Mouse (Mus musculus) neutrophil, adult 83 days (primary cell): ENCODE results near the gene Adi1. TPM values are rescaled to one million over a fixed set of nuclear protein-coding genes. Genes with fewer than 3 reads are reported as not detected.

ENCODE experiments used
- total RNA-seq, 2 experiments: library from RNA; stranded (reverse); gene quantifications; one replicate each; pipeline ENCODE4 v1.2.4; 2023

Gene Adi1
- total RNA-seq, result 10 to 100 TPM in 1 of 2 experiments, 1 to 10 TPM in 1; 9.0 to 10.8 TPM

DNA sequence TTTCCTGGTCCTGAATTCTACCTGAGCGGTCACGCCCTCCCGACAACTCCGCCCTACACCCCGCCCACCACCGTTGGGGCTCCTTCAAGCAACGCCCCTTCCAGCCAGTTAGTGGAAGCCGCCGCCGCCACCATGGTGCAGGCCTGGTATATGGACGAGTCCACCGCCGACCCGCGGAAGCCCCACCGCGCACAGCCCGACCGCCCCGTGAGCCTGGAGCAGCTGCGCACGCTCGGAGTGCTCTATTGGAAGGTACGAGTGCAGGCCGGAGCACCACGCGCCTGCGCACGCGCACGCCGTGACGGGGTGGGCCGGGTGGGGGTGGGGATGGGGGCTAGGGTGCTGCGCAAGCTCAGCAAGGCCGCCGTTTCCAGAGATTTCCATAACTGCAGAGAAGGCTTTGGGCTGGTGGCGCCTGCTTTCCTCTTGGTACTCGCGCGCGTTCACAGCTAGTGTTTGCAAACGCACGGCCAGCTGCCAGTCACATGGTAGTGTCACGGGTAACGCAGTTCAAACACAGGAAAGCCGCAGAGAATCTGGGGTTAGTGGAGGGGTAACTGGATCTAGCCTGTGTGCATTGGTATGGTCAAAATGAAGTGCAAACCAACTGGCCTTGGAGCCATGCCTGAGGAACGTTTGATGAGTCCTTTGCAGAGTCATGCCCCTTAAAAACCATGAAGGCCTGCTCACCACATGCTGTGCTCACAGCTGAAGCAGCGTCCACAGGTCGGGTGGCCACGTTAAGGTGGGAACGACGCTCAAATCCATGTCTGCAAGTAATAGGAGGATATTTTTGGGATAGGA, at the start of gene Adi1:
TSS of gene Adi1 (plus strand) at position 111 of the 804 bp plus-strand sequence.

DNA sequence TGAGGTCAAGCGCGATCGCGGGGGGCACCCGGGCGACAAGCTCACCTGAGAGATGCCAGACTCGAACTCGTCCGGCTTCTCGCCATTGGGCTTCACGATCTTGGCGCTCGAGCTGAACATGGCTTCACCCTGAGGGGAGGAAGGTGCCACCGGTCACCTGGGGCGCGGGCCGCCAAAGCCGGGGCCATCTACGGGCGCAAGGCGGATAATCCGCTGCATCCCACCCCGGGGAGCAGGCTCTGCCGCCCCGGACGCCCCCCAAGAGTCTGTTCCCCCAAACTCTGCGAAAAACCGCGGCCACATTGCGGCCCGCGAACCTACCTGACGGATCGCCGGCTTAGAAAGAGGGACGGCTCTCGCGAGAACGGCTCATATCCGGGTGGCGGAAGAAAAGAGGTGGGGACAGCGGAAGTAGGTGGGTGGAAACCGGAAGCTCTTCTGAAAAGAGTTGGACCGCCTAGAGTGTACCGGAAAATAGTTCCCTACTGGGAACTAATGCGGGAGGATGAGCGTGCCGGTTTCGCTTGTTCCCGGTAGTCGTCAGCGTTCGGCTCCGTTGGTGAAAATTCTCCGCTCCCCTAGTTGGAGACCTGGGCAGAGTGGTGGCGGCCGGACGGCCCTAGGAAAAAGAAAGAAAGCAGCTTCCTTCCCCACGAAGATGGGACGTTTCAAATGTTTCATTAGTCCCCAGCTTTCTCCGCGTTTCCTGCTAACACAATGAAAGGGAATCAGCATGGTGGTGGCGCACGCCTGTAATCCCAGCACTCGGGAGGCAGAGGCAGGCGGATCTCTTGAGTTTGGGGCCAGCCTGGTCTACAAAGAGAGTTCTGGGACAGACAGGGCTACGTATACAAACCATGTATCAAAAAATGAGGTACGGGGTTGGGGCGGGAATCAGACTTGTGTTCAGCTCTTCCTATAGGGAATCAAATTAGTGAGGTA, 39.2 kb upstream of the Adi1 start, which contains the start of gene Rps7:
TSS of gene Rps7 (minus strand) at position 419 of the 942 bp plus-strand sequence.

DNA sequence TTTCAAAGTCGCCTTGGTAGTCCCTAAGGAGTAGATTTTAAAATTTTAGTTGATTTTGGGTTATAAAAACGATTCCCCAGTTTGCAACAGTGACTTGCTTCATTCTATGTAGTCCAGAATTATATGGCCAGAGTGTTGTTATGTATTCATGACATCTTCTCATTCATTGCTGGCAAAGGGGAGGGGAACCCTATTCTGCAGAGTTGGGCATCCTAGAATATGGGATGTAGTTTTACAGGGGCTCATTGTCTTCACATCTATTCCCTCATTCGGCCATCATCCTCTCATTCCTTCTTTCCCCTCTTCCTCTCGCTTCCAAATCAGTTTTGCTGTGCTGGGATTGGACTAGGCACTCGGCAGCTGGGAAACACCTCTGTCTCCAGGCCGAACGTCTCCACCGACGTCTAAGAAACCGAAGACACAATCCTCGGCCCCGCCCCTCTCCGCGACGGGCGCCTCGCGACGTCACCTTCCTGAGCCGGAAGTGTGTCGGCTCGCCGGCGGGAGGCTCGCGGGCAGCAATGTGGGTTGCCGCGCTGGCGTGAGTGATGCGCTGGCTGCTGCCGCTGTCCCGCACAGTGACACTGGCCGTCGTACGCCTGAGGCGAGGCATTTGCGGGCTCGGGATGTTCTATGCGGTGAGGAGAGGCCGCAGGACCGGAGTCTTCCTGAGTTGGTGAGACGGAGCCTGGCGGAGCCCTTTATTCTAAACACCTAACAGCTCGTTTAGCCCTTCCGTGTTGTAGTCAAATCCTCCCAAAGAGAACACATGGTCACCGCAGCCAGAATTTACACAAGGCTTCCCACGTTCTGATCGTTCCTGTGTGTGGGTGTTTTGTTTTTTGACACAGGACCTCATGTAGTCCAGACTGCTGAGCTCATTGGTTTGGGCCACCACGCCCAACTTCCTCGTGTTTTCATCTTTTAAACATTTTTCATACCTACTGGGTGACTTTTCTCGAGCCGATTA, 25.6 kb upstream of the Adi1 start, which contains the start of gene Rnaseh1:
TSS of gene Rnaseh1 (plus strand) at position 462 of the 970 bp plus-strand sequence.

Other genes with a start within 250 kb of the Adi1 start
- gene Dcdc2c, start 122.8 kb upstream of the Adi1 start, total RNA-seq, result under 1 TPM; 0.24 to 0.46 TPM
- not detected for gene Allc, start 92.7 kb upstream of the Adi1 start, total RNA-seq
- gene Colec11, start 51.9 kb upstream of the Adi1 start, total RNA-seq, result not detected
- 100 to 1,000 TPM; 298 to 346 TPM for gene Rps7, start 39.3 kb upstream of the Adi1 start, total RNA-seq
- gene Rnaseh1, start 25.6 kb upstream of the Adi1 start, total RNA-seq, result 10 to 100 TPM; 11.2 to 13.1 TPM
- gene Trappc12, start 75.2 kb downstream of the Adi1 start, total RNA-seq, result 10 to 100 TPM; 22.1 to 23.6 TPM
- gene Eipr1, start 76.6 kb downstream of the Adi1 start, total RNA-seq, result 10 to 100 TPM; 19.6 to 24.4 TPM